Mouse (Mus musculus): ENCODE data around the gene Pola1. TPM values are rescaled to one million over a fixed set of nuclear protein-coding genes. Genes with fewer than 3 reads are reported as not detected.

Gene Pola1
- total RNA-seq, 2 experiments from 2014 or later = 6.6 to 7.4 TPM

DNA sequence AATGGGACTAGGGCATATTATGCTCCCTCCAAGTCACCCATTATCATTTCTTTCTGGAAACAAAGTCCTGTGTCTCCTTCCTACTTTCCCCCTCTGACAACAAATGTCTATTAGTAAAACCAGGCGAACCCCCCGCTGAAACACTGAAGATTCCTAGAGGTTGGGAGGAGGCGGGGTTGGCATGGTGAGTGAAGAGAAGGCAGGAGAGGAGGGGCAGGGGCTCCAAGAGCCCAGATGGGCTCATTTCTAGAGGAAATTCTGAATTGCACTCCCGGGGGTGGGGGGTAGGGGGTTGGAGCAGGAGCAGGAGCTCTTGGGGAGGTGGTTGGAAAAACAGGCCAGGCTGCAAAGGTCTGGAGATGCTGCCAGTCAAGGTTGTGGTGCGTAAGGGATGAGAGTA is 336.1 kb downstream of the Pola1 start:
- no peak for DNase-seq (ENCODE audit: low spot score in 2 of 2)
- intact Hi-C loops (cut with DNase I) = no loop called here

- intact Hi-C loops (cut with DNase I) = no loop called here
- no peak for DNase-seq (ENCODE audit: low spot score in 2 of 2)
Observed at GRCm38 (mm10) chrX:93294736-93295490, 337.0 kb downstream of the Pola1 start.

DNA sequence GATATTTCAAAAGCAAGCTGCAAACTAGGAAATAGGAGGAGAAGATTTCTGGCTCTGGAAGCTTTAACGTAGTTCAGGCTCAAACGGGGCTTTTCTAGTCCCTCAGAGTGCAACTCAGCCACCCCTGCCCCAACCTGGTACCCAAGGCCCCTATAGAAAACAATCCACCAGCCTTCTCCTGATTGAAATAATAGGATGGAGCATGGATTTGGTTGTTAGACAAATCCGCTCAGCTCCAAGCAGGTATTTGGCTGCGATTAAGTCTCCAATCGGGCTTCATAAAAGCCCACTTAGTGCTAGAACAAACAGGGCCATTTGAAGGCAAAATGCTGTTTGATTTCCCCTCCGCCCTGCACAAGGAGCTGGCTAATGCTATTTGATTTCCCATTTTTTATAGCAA is 339.9 kb downstream of the Pola1 start:
- no peak for DNase-seq (ENCODE audit: low spot score in 2 of 2)
- intact Hi-C loops (cut with DNase I) = no loop called here

DNA sequence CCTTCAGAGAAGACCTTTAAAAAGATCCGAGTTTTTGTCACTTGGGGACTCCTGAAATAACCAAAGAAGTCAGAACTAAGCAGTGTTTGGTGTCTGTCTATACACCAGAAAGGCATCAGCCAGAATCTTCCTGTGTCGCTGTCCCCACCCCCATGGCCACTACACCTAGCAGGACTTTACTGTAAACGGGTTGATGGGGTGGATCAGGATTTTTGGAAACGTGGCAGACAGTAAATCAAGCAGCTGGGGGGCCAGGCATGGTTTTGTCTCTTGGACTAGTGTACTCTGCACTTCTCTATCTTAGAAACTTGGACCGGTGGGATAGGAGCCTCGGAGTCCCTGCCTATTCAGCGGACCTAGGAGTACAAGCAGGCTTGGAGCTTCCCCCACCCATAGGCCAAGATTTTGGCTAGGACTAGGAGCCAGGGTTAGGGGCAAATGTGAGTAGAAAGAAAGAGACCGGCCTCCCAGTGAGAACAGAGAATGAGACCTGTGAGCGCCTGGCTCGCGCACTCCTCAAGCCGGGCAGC is 342.0 kb downstream of the Pola1 start:
- peak in 1 of 2 experiments; percentile 14 for DNase-seq (ENCODE audit: low spot score in 2 of 2)
- intact Hi-C loops (cut with DNase I) = loop anchor here (5.0 kb wide), 1 partner anchor 597 kb away; no protein-coding TSS in a partner anchor

GRCm38 (mm10) chrX:93289076-93289475 is 342.9 kb downstream of the Pola1 start:
- intact Hi-C loops (cut with DNase I) = loop anchor here (5.0 kb wide), 1 partner anchor 598 kb away; no protein-coding TSS in a partner anchor
- no peak for DNase-seq (ENCODE audit: low spot score in 2 of 2)

DNA sequence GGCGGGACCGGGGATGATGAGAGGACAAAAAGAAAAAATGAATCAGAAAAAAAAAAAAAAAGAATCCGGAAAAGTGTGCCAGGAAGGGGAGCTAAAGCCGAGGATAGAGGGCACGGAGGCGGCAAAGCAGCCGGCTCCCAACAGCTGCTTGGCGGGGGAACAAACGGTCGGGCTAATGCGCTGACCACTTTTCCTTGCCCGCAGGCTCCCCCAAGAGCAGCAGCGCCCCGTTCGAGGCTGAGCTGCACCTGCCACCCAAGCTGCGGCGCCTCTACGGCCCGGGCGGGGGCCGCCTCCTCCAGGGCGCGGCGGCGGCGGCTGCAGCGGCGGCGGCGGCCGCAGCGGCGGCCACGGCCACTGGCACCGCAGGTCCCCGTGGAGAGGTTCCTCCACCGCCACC is 343.6 kb downstream of the Pola1 start:
- no peak for DNase-seq (ENCODE audit: low spot score in 2 of 2)
- intact Hi-C loops (cut with DNase I) = loop anchor here (5.0 kb wide), 1 partner anchor 599 kb away; no protein-coding TSS in a partner anchor

- intact Hi-C loops (cut with DNase I) = loop anchor here (5.0 kb wide), 1 partner anchor 601 kb away; no protein-coding TSS in a partner anchor
- peak; percentile 55 to 65 for DNase-seq (ENCODE audit: low spot score in 2 of 2)
Observed at GRCm38 (mm10) chrX:93286291-93286893, 345.6 kb downstream of the Pola1 start, which contains the start of gene Arx. Arx (plus strand) TSS chrX:93286445.

- no peak for DNase-seq (ENCODE audit: low spot score in 2 of 2)
- intact Hi-C loops (cut with DNase I) = loop anchor here (5.0 kb wide), 1 partner anchor 602 kb away; no protein-coding TSS in a partner anchor
Observed at GRCm38 (mm10) chrX:93285091-93285490, 346.9 kb downstream of the Pola1 start.

- DNase-seq (ENCODE audit: low spot score in 2 of 2) = no peak
- intact Hi-C loops (cut with DNase I) = loop anchor here (5.0 kb wide), 2 partner anchors 181 to 209 kb away; no protein-coding TSS in a partner anchor
Observed at GRCm38 (mm10) chrX:93281756-93282155, 350.2 kb downstream of the Pola1 start.

GRCm38 (mm10) chrX:93281028-93281723 is 350.8 kb downstream of the Pola1 start:
- intact Hi-C loops (cut with DNase I) = loop anchor here (5.0 kb wide), 2 partner anchors 181 to 209 kb away; no protein-coding TSS in a partner anchor
- DNase-seq (ENCODE audit: low spot score in 2 of 2) = peak; percentile 28 to 51

DNA sequence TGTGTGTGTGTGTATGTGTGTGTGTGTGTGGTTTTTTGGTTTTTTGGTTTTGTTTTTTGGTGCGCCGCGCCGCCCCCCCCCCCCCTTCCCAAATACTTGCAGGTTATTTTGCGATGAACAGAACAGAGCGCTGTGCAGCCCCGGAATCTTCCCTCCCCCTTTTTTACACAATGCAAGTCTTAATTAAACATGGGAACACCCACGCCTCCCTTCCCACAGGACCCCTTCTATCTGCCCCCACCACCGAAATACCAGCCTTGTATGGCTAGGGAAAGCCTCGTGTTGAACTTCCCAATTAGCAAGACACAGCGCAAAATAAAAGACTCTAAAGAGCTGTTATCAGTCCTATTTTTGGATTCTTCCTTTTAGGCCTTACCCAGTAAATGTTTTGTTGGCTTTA is 352.0 kb downstream of the Pola1 start:
- intact Hi-C loops (cut with DNase I) = loop anchor here (5.0 kb wide), 2 partner anchors 182 to 208 kb away; no protein-coding TSS in a partner anchor
- DNase-seq (ENCODE audit: low spot score in 2 of 2) = no peak

- DNase-seq (ENCODE audit: low spot score in 2 of 2) = no peak
- intact Hi-C loops (cut with DNase I) = no loop called here
Observed at GRCm38 (mm10) chrX:93275689-93276088, 356.3 kb downstream of the Pola1 start.

Other genes starting within 250 kb of the Pola1 start
- 10 to 100 TPM; 33.8 to 36.7 TPM for gene Pcyt1b, start 22.7 kb upstream of the Pola1 start, total RNA-seq (2021)
- gene Pdk3, start 200.0 kb upstream of the Pola1 start, total RNA-seq (2021) = 10 to 100 TPM; 38.3 to 38.4 TPM